Mouse (Mus musculus) olfactory bulb, adult 2 months (tissue): ENCODE measurements at regions not wholly inside any gene's neighbourhood (a gene's known extent, or its start where the extent isn't known, plus 50 kb on each side); places are given as distances from the start of the nearest gene placed in this dataset.

Source experiments
- H3K27ac ChIP-seq: fragments of 200-500 bp; 2 replicates; pipeline ENCODE4 v1.5.1; 2012; ENCODE audit warnings: low read depth, low read length; ENCODE audit not compliant: insufficient read depth
- H3K4me1 ChIP-seq: fragments of 200-500 bp; 2 replicates; pipeline ENCODE4 v1.6.1; 2012; ENCODE audit warnings: low read length; ENCODE audit not compliant: control insufficient read depth, insufficient read depth
- H3K4me3 ChIP-seq: fragments of 200-500 bp; 2 replicates; pipeline ENCODE4 v1.5.1; 2012; ENCODE audit warnings: mild to moderate bottlenecking, low read depth, low read length, moderate library complexity; ENCODE audit not compliant: insufficient read depth
- CTCF ChIP-seq: fragments of 200-500 bp; IDR thresholded peaks from 2 replicates; pipeline ENCODE4 v1.5.1; 2012; ENCODE audit warnings: low read depth, mild to moderate bottlenecking, low read length, moderate library complexity; ENCODE audit not compliant: insufficient read depth
- POLR2A ChIP-seq: fragments of 200-500 bp; IDR thresholded peaks from 2 replicates; pipeline ENCODE4 v1.6.1; 2012; ENCODE audit warnings: mild to moderate bottlenecking, low read depth, low read length, moderate library complexity; ENCODE audit not compliant: insufficient read depth
- WGBS: fragments of 180-500 bp; shearing (Covaris S2); methylation state at CpG from one replicate; pipeline ENCODE4 v1.1.7; 2018; 5-methylcytosine and 5-hydroxymethylcytosine counted together

- TF ChIP-seq CTCF (no peak), POLR2A (no peak)
- Histone ChIP-seq H3K4me3 (no peak overlapping the region), H3K27ac (no peak overlapping the region), H3K4me1 (peaks cover 9% of the 10 kb centered on the region)
- 97% methylated on average over 1 of the region's 1 CpGs for WGBS
Observed at GRCm38 (mm10) chr16:93152057-93152456, 326.1 kb upstream of the Runx1 start.

DNA sequence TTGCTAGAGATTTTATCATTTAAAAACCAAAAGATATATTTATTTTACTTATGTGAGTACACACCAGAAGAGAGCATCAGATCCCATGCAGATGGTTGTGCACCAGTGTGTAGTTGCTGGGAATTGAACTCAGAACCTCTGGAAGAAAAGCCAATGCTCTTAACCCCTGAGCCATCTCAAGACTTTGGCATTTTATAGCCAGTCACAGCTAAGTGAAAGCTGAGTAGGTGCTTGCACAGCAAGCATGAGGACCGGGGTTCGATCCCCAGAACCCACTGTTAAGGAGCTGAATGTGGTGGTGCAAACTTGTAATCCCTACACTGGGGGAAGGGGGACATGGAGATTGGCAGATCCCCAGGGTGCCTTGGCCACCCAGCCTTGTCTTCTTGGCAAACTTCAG lies 325.7 kb upstream of the Runx1 start:
- H3K27ac ChIP-seq, result no peak overlapping the region
- TF ChIP-seq POLR2A (no peak), CTCF (no peak)
- 96% methylated on average over 2 of the region's 2 CpGs for WGBS
- peaks cover 9% of the 10 kb centered on the region for H3K4me1 ChIP-seq
- H3K4me3 ChIP-seq, result no peak overlapping the region

GRCm38 (mm10) chr16:93150451-93150850 lies 324.5 kb upstream of the Runx1 start:
- WGBS, result 25% methylated on average over 12 of the region's 12 CpGs
- Histone ChIP-seq H3K27ac (peak overlapping the region; percentile 88), H3K4me3 (peak overlapping the region; percentile 24), H3K4me1 (peaks cover 9% of the 10 kb centered on the region)
- TF ChIP-seq POLR2A, result no peak
- no peak for TF ChIP-seq CTCF

GRCm38 (mm10) chr16:93147525-93148222 lies 321.7 kb upstream of the Runx1 start:
- 86% methylated on average over 5 of the region's 5 CpGs for WGBS
- TF ChIP-seq POLR2A (no peak), CTCF (no peak)
- H3K4me1 ChIP-seq, result peaks cover 5% of the 10 kb centered on the region

DNA sequence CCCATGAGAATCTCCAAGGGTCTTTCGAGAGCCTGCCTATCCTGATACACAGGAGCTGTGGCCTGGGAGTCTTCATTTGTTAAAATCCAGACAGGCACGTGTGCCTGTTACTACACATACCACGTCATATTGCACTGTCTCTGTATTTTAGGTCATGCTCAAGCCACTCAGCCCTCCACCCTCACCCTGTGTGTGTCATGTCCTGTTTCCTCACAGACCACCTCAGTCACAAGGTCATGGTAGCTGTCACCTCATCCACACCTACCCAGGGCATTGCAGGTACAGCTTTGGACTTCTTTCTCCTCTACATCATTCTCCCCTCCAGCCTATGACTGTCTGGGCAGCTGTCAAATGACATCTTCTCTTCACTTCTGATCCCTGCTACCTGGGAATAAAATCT lies 320.9 kb upstream of the Runx1 start:
- 99% methylated on average over 3 of the region's 3 CpGs for WGBS

More at GRCm38 (mm10) chr16:93147525-93148222, 321.7 kb upstream of the Runx1 start:
- H3K27ac ChIP-seq, result no peak overlapping the region
- H3K4me3 ChIP-seq, result no peak overlapping the region

GRCm38 (mm10) chr16:93145617-93146016 lies 319.7 kb upstream of the Runx1 start:
- WGBS, result 78% methylated on average over 3 of the region's 3 CpGs
- peaks cover 12% of the 10 kb centered on the region for H3K4me1 ChIP-seq
- H3K4me3 ChIP-seq, result no peak overlapping the region
- H3K27ac ChIP-seq, result no peak overlapping the region
- TF ChIP-seq POLR2A, result no peak
- no peak for TF ChIP-seq CTCF

More for the DNA sequence above, 320.9 kb upstream of the Runx1 start:
- Histone ChIP-seq H3K4me1 (peaks cover 11% of the 10 kb centered on the region), H3K27ac (no peak overlapping the region), H3K4me3 (no peak overlapping the region)
- TF ChIP-seq POLR2A (no peak), CTCF (no peak)

- H3K27ac ChIP-seq, result no peak overlapping the region
- no peak overlapping the region for H3K4me3 ChIP-seq
- TF ChIP-seq CTCF (no peak), POLR2A (no peak)
- H3K4me1 ChIP-seq, result peaks cover 9% of the 10 kb centered on the region
- WGBS, result 94% methylated on average over 5 of the region's 5 CpGs
Observed at GRCm38 (mm10) chr16:93144033-93144432, 318.1 kb upstream of the Runx1 start.

DNA sequence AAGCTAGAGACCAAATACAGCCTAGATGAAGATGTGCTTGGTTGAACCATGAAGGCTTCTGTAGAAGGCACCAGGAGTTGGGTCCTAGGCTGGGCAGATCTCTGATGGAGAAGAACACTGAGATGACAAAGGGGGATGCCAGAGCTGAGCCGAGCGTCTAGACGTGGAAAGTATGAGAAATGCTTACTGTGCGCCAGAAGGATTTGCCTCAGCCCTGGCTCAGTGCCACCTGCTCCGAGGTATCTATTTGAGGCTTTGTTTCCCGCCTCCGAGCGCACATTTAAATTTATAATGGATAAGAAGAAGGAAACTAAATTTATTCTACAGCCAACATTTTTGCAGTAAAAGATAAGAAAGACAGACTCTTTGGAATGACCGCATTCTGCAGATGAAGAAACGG lies 317.2 kb upstream of the Runx1 start:
- 29% methylated on average over 10 of the region's 10 CpGs for WGBS
- H3K4me3 ChIP-seq, result no peak overlapping the region
- H3K4me1 ChIP-seq, result peaks cover 9% of the 10 kb centered on the region
- no peak overlapping the region for H3K27ac ChIP-seq
- TF ChIP-seq POLR2A (no peak), CTCF (no peak)

DNA sequence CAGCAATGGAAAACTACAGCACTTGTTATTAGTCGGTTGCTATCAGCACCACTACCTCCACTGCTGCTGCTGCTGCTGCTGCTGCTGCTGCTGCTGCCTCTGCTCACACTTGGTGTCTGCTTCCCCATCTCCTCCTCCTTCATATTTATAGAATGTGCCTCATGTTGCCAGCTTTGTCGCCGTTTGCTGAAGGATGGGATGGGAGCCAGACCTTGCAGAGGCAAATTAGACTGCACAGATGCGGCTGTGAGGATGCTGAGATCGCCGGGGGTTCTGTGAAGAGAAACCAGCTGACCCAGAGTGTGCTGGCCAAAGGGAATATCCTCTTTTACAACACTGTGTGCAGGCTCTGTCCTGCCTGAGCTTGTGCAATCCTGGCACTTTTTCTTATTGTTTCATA lies 316.0 kb upstream of the Runx1 start:
- peak overlapping the region; percentile 36; the same call in 1 of the 2 replicates for H3K27ac ChIP-seq
- TF ChIP-seq POLR2A (no peak), CTCF (no peak)
- peaks cover 9% of the 10 kb centered on the region for H3K4me1 ChIP-seq
- H3K4me3 ChIP-seq, result no peak overlapping the region
- 20% methylated on average over 6 of the region's 6 CpGs for WGBS

DNA sequence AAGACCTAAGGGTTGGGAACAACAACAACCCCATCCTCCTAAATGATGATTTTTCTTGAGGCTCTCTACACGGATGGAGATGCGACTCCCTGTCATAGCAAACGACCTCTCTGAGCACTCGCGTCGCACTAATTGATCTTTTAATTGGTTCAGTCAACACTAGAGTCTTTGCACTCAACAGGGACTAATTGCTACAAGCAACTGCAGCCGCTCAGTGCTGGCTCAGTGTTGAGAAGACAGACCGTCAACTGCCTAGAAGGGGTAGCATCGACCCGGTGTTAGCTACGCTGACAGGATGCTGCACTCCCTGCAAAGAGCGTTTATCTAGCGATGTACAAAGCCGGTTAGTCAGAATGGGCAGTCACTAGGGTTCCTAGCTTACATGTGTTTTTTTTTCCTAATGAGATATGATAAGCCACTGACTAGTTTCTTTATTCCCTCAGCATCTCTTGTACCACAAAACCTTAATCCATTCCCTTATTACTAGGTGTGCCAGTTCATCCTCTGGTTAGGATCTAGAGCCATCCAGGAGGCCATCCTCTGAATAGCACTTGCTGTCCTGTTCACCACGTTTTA lies 314.7 kb upstream of the Runx1 start:
- peaks cover 9% of the 10 kb centered on the region for H3K4me1 ChIP-seq
- H3K4me3 ChIP-seq, result no peak overlapping the region
- WGBS, result 60% methylated on average over 15 of the region's 15 CpGs
- H3K27ac ChIP-seq, result no peak overlapping the region
- TF ChIP-seq CTCF, result no peak
- no peak for TF ChIP-seq POLR2A
